Mouse (Mus musculus): ENCODE results near the gene Slc26a6.

Gene Slc26a6

GRCm38 (mm10) chr9:108845390-108845789, 7.7 kb upstream of the Slc26a6 start:
- DNase-seq (ENCODE audit: low read depth, low spot score) = no peak

- no peak for DNase-seq (ENCODE audit: low read depth, low spot score)
Observed at GRCm38 (mm10) chr9:108847374-108847773, 5.7 kb upstream of the Slc26a6 start.

DNA sequence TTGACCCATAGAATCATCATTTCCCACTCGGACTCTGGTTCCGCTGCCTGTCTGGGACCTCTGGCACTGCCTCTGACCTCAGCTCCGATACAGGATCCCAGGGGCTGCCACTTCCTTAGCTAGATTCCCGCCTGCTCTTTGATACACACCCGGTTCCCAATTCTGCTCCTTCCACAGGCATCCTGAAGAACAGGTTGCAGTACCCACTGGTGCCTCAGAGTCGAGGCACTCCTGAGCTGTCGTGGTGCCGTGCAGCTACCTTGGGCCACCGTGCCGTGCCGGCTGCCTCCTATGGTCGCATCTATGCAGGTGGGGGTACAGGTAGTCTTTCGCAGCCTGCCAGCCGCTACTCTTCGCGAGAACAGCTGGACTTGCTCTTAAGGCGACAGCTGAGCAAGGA, 4.7 kb upstream of the Slc26a6 start:
- no peak for DNase-seq (ENCODE audit: low read depth, low spot score)

DNA sequence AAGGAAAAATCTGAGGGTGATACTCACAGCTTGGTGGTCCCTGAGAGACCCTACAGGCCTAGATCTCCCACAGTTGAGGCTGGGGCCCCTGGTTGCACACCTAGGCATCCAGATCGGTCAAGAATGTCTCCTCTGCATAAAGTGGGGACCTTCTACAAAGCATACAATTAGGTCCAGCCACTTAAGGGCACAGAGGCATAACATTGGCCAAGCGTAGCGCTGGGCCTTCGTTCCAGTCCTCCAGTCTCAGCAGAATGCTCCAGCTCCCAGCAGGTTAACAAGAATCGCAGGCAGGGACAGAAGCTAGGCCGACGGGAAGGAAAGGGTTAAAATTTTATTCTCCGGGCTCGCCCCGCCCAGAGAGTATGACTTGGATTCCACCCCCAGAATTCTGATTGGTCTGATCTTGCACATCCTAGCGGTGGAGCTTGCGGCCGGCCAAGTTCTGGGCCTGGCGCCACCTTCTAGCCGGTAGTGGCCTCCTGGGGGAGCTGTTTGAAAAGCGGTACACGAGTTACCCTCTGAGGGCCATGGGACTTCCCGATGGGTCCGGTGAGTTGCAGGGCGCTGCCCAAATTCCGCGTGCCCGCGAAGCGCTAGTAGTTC, 655 bp downstream of the Slc26a6 start:
- peak; percentile 90 for DNase-seq (ENCODE audit: low read depth, low spot score)

DNA sequence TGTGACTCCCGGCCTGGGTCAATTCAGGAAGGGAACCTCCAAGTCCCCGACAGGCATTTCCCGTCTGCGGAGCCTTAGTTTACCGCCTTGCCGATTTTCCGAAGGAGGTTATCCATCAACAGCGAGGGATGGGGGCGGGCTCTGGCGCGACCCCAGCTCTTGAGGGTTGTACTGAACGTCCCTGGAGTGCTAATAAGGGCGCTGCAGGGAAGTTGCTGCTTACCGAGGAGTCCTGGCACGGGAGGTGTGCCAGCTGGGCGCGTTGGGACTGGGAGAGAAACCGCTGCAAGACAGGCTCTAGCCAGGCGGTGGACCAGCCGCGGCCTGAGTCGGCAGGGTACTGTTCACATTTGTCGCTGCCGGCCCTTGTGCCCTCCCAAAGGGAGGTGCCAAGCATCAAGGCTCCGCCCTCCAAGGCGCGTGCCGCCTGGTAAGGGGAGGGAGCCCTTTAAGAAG, 1.2 kb downstream of the Slc26a6 start:
- DNase-seq (ENCODE audit: low read depth, low spot score) = peak; percentile 69

DNA sequence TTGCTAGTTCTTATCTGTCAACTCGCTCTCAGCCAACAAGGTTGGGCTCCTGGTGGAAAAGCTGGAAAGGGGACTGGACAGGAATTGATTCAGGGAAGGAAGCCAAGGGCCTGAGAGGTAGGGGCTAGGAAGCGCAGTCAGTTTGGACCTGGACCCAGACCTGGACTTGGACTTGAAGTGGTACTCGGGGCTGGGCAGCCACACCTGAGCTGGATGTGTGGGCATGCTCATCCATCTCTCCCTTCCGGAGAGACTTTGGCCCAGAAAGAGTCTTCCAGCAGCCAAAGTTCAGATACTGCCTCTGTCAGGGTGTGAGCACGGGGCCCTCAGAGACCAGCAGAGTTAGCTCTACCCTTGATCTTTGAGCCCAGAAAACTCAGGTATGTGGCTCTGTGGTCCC, 2.3 kb downstream of the Slc26a6 start:
- no peak for DNase-seq (ENCODE audit: low read depth, low spot score)

DNA sequence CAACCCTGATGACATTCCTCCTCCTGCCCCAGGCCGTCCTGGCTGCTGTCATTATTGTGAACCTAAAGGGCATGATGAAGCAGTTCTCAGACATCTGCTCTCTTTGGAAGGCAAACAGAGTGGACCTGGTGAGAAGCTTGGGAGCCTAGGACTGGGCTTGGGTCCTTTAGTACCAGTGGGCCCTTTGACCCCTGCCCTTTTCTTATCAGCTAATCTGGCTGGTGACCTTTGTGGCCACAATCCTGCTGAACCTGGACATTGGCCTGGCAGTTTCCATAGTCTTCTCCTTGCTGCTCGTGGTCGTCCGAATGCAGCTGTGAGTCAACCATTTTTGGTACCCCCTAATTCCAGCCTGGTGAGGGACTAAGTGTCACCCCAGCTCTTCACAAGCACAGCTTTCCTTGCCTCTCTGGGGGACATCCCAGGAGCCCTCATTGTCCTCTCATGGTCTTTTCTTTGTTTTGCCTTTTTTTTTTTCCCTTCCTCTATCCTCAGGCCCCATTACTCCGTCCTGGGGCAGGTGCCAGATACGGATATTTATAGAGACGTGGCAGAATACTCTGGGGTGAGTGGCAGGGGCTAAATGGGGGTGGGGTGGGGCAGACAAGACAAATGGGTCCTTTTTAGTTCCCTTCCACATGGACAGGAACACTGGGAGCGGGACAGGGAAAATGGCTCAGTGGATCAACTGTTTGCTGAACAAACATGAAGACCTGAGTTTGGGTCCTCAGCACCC, 5.9 kb downstream of the Slc26a6 start:
- DNase-seq (ENCODE audit: low read depth, low spot score) = no peak

DNA sequence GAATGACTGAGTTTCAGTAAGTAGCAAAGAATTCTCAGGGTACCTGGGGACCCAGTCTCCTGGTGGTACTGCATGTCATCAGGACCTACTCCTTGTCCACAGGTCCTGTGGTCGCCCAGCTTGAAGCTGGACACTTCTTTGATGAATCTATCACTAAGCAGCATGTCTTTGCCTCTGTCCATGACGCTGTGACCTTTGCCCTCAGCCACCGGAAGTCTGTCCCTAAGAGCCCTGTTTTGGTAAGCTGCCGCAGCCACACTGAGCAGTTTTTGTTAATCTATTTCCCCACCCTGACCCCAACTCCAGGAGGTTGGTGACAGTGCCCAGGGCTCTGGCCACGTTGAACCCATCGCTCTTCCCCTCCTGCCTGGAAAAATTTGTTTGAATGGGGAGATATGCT, 59.2 kb downstream of the Slc26a6 start:
- no peak for DNase-seq (ENCODE audit: low read depth, low spot score)

DNA sequence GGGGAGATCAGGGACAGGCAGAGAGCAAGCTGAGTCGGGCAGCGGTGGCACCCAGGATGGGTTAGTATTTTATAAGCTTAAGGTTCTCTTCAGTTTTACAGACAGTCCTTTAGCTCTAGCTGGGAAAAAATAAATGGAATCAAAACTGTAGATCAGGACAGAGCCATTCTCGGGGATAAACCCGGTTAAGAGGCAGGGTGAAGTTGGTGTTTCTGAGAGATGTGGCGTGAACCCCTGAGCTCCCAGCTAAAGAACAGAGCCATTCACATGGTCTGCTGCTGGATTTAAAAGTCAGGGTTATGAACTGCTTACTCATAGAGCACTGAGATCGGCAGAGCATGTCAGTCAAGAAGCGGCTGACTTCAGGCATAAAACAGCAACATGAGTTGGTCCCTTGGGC, 60.1 kb downstream of the Slc26a6 start:
- DNase-seq (ENCODE audit: low read depth, low spot score) = no peak

GRCm38 (mm10) chr9:108913621-108914020, 60.5 kb downstream of the Slc26a6 start:
- no peak for DNase-seq (ENCODE audit: low read depth, low spot score)

- DNase-seq (ENCODE audit: low read depth, low spot score) = no peak
Observed at GRCm38 (mm10) chr9:108914491-108914890, 61.4 kb downstream of the Slc26a6 start, which contains the start of gene Tmem89. Tmem89 (plus strand) TSS chr9:108914619.

DNA sequence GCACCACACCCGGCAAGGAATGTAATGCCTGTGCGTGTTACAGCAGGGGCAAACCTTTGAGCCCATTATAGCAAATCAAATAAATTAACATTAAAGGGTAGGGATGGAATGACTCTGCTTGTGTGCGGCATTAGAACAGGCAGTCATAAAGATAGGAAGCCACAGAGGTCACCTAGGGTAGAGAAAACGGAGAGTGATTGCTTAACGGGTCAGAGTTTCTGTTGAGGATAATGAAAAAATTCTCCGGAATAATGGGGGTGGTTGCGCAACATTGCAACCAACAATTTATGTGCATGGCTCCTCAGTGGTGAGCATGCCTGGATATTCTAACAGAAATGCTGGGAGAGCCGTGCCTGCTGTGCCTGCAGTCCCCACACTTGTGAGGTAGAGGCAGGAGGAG, 72.8 kb downstream of the Slc26a6 start:
- no peak for DNase-seq (ENCODE audit: low read depth, low spot score)

- DNase-seq (ENCODE audit: low read depth, low spot score) = no peak
Observed at GRCm38 (mm10) chr9:108928424-108928823, 75.3 kb downstream of the Slc26a6 start.

GRCm38 (mm10) chr9:108935991-108936390, 82.9 kb downstream of the Slc26a6 start:
- DNase-seq (ENCODE audit: low read depth, low spot score) = no peak

DNA sequence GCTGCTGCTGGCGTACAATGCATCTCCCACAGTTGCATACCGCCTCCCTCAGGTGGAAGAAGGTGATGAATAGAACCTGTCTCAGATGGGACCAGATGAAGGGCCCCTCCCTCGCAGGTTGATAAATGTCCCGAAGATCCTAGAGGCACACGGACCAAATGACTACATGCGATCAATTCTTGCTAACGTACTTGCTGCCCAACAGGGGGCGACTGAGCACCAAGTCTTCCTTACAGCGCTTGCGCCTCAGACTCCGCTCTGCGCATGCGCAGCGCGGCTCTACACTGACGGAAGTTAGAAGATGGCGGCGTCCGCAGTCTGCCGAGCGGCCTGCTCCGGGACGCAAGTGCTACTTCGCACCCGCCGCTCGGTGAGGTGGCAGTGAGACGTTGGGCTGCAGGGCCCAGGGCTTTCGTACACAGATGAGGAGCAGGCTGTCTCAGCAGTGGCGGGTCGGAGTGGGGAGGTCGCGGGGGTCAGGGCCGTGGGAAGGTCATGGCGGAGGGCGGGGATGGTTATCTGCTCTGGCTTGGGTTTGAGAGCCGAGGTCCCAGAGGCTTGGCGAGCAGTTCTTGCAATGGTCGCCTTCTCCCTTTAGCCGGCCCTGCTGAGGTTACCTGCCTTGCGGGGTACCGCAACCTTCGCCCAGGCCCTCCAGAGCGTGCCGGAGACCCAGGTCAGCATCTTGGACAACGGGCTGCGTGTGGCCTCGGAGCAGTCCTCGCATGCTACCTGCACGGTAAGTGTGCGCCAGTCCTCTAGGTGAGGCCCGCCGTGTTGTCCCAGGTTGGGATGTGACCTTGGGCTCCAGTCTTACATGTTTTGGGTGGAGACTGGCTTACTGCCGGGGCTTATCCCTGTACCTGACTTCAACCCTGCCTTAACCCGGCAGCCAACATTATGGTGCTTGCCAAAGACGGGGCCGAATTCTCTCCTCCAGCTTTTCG, 83.6 kb downstream of the Slc26a6 start, which contains the start of gene Uqcrc1:
Gene Uqcrc1, plus strand, starts transcription at position 216 of the 947 bp plus-strand sequence.
- peak; percentile 91 for DNase-seq (ENCODE audit: low read depth, low spot score)

- peak; percentile 21 for DNase-seq (ENCODE audit: low read depth, low spot score)
Observed at GRCm38 (mm10) chr9:108945111-108945510, 92.0 kb downstream of the Slc26a6 start.

DNA sequence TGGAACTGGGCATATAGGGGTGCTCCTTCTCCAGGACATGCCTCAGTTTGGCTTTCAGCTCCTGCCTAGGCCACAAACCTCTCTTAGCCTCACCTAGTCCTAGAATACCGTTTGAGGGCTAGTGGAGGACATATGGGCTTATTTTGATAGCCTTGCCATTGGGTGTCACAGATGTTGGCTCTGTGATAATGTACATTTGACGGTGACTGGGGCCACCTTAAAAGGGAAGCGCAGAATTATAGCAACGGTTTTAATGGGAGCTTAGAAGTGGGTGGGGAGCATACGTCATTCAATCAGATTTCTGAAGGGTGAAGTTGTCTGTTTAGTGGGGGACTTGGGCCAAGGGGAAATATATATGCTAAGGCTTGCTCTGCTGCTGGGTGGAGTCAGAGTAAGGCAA, 92.5 kb downstream of the Slc26a6 start:
- DNase-seq (ENCODE audit: low read depth, low spot score) = no peak

- no peak for DNase-seq (ENCODE audit: low read depth, low spot score)
Observed at GRCm38 (mm10) chr9:108949231-108949966, 96.3 kb downstream of the Slc26a6 start.

DNA sequence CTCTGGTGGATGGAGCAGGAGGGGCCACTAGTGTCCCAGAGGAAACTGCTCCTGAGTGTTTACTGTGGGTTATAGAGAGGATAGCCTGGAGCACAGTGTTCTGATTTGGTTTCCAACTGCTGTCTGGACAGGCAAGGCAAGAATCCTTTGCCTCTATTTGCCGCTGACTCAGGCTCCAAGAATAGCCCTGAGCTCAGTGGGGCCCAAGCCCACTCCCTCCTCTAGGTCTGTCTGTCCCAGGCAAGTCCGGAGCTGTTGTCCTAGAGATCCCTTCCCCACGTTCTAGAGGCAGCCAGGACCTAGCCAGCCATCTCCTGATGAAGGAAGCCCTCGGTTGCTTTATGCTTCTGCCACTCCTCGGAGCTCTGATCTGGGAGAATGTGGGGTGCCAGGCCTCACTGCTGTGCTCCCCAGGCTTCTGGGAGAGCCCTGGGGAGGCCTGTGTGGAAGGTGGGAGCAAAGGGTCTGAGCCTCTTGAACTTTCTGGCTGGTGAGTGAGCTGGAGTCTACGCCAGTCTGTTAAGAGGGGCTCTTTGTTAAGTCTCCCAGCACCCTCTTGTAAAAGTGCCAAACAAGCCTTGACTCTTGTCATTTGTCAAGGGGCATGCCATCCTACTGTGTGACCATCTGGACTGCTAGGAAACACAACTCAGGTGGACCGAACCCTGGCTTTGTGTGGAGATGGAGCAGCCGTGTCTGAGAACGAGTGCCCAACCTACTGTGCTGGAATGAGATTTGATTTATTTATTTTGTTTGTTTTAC, 97.1 kb downstream of the Slc26a6 start:
- DNase-seq (ENCODE audit: low read depth, low spot score) = no peak

DNA sequence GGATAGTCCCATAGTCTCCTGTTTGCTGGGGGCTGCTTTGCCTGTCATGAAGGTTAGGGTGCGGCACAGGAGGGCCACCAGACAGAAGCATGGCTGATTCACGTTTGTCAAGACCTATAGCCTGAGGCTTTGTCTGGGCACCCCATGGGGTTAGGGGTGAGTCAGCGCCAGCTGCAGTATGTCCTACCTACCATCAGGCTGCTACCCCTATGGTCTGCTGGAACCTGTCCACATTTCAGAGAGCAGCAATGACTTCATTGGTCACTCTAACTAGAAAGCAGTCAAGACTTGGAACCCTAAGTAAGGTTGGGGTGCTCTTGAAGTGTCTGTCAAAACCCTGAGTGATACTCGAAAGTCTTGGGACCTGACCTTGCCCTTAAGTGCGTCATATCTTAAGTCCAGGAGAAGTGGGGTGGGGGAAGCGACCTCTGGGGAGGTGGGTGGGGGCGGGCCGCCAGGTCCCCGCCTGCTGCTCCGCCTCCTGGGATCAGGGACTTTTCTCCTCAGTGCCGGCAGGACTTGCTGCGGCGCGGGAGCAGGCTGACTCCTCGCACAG, 100.1 kb downstream of the Slc26a6 start, which contains the start of gene Col7a1:
Gene Col7a1, plus strand, starts transcription at position 506 of the 556 bp plus-strand sequence.
- DNase-seq (ENCODE audit: low read depth, low spot score) = no peak
